Mouse (Mus musculus) adrenal gland (tissue): Measurements from ENCODE around the gene Arhgap27.

ENCODE experiments used
- intact Hi-C: fragments of 180-260 bp; cut with DNase I; formaldehyde crosslinking; loops from one replicate; pipeline ENCODE4 v1.15.1; 2025

The Arhgap27 gene

GRCm38 (mm10) chr11:103337180-103337579 lies 26.3 kb downstream of the Arhgap27 start:
- intact Hi-C loops = no loop called here

- intact Hi-C loops = no loop called here
Measured at GRCm38 (mm10) chr11:103335561-103335960, 27.9 kb downstream of the Arhgap27 start.

- intact Hi-C loops = loop anchor here (5.0 kb wide), 1 partner anchor 222 kb away; no protein-coding TSS in a partner anchor
Measured at GRCm38 (mm10) chr11:103334925-103335324, 28.6 kb downstream of the Arhgap27 start.

GRCm38 (mm10) chr11:103333719-103334398 lies 29.6 kb downstream of the Arhgap27 start:
- intact Hi-C loops = loop anchor here (5.0 kb wide), 1 partner anchor 223 kb away; no protein-coding TSS in a partner anchor

- intact Hi-C loops = loop anchor here (5.0 kb wide), 1 partner anchor 224 kb away; no protein-coding TSS in a partner anchor
Measured at GRCm38 (mm10) chr11:103332890-103333651, 30.4 kb downstream of the Arhgap27 start.

- intact Hi-C loops = loop anchor here (5.0 kb wide), 1 partner anchor 225 kb away; no protein-coding TSS in a partner anchor
Measured at GRCm38 (mm10) chr11:103332186-103332889, 31.2 kb downstream of the Arhgap27 start.

- intact Hi-C loops = loop anchor here (5.0 kb wide), 1 partner anchor 226 kb away; no protein-coding TSS in a partner anchor
Measured at GRCm38 (mm10) chr11:103331502-103332185, 31.8 kb downstream of the Arhgap27 start.

- intact Hi-C loops = loop anchor here (5.0 kb wide), 1 partner anchor 227 kb away; no protein-coding TSS in a partner anchor
Measured at GRCm38 (mm10) chr11:103330651-103331319, 32.7 kb downstream of the Arhgap27 start.

- intact Hi-C loops = loop anchor here (2.0 to 10.0 kb wide), 2 partner anchors 158 to 222 kb away; partner anchors contain the start of genes Acbd4 and Plcd3
Measured at GRCm38 (mm10) chr11:103326950-103327349, 36.5 kb downstream of the Arhgap27 start.

- intact Hi-C loops = loop anchor here (2.0 to 10.0 kb wide), 2 partner anchors 92 to 220 kb away; partner anchors contain the start of genes Acbd4 and Plcd3
Measured at GRCm38 (mm10) chr11:103325172-103325571, 38.3 kb downstream of the Arhgap27 start.

- intact Hi-C loops = loop anchor here (2.0 to 10.0 kb wide), 2 partner anchors 92 to 220 kb away; partner anchors contain the start of genes Acbd4 and Plcd3
Measured at GRCm38 (mm10) chr11:103324723-103325122, 38.8 kb downstream of the Arhgap27 start.

GRCm38 (mm10) chr11:103322832-103323231 lies 40.7 kb downstream of the Arhgap27 start:
- intact Hi-C loops = loop anchor here (10.0 kb wide), 1 partner anchor 218 kb away; the partner anchor contains the start of genes Acbd4 and Plcd3

GRCm38 (mm10) chr11:103320646-103321045 lies 42.8 kb downstream of the Arhgap27 start:
- intact Hi-C loops = loop anchor here (10.0 kb wide), 1 partner anchor 216 kb away; the partner anchor contains the start of genes Acbd4 and Plcd3

GRCm38 (mm10) chr11:103320196-103320595 lies 43.3 kb downstream of the Arhgap27 start:
- intact Hi-C loops = loop anchor here (10.0 kb wide), 1 partner anchor 215 kb away; the partner anchor contains the start of genes Acbd4 and Plcd3

GRCm38 (mm10) chr11:103318042-103318441 lies 45.5 kb downstream of the Arhgap27 start:
- intact Hi-C loops = loop anchor here (5.0 kb wide), 1 partner anchor 36 kb away; no protein-coding TSS in a partner anchor

GRCm38 (mm10) chr11:103315379-103315778 lies 48.1 kb downstream of the Arhgap27 start:
- intact Hi-C loops = loop anchor here (5.0 kb wide), 1 partner anchor 33 kb away; no protein-coding TSS in a partner anchor

- intact Hi-C loops = loop anchor here (5.0 kb wide), 1 partner anchor 33 kb away; no protein-coding TSS in a partner anchor
Measured at GRCm38 (mm10) chr11:103314736-103315374, 48.6 kb downstream of the Arhgap27 start.

- intact Hi-C loops = no loop called here
Measured at GRCm38 (mm10) chr11:103313542-103313941, 50.0 kb downstream of the Arhgap27 start.
